Mouse (Mus musculus) gastrocnemius, adult 18-20 months (tissue): Measurements from ENCODE around the gene Pcf11. TPM values are rescaled to one million over a fixed set of nuclear protein-coding genes. Genes with fewer than 3 reads are reported as not detected.
A peak's percentile ranks its signal among the peaks of the same experiment; 100 is the strongest.

Source experiments
- DNase-seq: peaks from one replicate; pipeline ENCODE4 v3.0.0; 2021; ENCODE audit warnings: low spot score
- long read RNA-seq, 2 experiments: library from polyadenylated mRNA; stranded (forward); transcript quantifications; one replicate each; pipeline ENCODE4 v2.0.0; 2021
- total RNA-seq, 2 experiments: library from RNA; stranded (reverse); gene quantifications; 2 replicates each; pipeline ENCODE4 v1.2.3; 2021

Pcf11 gene
- 10 to 100 TPM; 18.3 to 22.0 TPM for total RNA-seq
- long read RNA-seq, experiment 1, full-length matches to known transcripts = 3 of 9 reads
- long read RNA-seq, experiment 1, partial matches to known transcripts = 3 of 9 reads
- long read RNA-seq, experiment 1, other reads (novel, unspliced or antisense) = 3 of 9 reads
- long read RNA-seq, experiment 2, full-length matches to known transcripts = 3 of 4 reads
- long read RNA-seq, experiment 2, partial matches to known transcripts = 0 of 4 reads
- long read RNA-seq, experiment 2, other reads (novel, unspliced or antisense) = 1 of 4 reads

DNA sequence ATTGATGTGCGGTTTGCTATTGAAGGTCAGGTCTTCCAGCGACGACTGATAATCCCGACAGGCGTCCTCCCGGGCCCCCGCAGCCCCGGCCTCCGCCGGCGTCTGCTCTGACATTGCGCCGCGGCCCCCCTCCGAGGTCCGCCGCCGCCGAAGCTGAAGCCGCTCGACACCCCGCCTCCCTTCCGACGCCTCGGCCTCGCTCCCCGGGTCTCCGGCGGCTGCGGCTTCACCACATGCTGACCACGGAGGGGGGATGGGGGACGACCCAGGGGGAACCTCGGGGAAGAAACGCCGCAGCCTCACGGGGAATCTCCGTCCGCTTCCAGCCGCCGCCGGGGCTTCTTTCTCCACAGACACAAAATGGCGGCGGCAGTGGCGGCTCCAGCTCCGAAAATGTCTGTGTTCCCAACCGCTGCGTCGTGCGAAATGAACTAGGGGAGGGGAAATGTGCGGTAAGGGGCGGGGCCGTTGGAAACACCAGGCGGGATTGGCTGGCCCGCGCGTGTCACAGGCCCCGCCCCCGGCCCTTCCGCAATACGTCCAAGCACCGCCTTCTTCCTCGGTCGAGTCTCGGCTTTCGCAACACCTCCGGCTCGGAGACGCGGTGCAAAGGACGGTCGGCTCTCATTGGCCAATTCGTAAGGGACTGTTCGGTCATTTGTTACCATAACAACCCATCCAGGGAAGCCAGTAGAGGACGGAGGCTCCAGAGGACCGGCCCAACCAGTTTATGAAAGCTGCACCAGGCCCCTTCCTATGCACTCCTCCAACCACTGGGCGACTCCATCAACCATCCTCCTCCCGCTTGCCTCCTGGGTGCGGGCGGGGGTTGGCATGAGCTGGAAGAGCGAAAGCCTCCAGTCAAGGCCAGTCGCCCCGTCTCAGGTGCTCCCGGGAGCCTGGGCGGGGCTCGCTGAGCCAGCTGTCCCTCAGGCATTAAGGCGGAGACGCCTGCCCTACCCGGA, at the start of gene Pcf11:
Pcf11 (minus strand) TSS at position 428 of the 965 bp plus-strand sequence.
- peak; percentile 97 for DNase-seq

GRCm38 (mm10) chr7:92715055-92715454, 45.3 kb upstream of the Pcf11 start:
- DNase-seq = no peak

- DNase-seq = no peak
Measured at GRCm38 (mm10) chr7:92711593-92711992, 41.9 kb upstream of the Pcf11 start.

DNA sequence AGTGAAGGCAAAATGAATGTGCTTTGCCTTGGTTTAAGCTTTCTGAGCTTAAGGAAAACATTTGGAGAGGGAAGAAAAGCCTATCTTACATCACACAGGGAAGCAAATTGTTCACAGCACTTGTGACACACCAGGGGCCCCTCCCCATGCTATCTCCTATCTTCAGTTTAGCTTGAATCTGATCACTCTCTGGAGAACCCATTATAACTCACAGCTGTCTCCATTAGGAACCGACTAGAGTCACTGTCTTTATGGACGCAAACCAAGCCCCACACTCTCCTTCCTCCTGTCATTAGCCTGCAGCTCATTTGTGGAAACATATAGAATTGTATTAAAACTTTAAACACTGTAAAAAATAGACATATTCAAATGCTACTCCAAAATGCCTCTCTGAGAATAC, 39.8 kb upstream of the Pcf11 start:
- DNase-seq = no peak

GRCm38 (mm10) chr7:92706711-92707110, 37.0 kb upstream of the Pcf11 start:
- DNase-seq = no peak

GRCm38 (mm10) chr7:92705534-92705933, 35.8 kb upstream of the Pcf11 start:
- DNase-seq = no peak

DNA sequence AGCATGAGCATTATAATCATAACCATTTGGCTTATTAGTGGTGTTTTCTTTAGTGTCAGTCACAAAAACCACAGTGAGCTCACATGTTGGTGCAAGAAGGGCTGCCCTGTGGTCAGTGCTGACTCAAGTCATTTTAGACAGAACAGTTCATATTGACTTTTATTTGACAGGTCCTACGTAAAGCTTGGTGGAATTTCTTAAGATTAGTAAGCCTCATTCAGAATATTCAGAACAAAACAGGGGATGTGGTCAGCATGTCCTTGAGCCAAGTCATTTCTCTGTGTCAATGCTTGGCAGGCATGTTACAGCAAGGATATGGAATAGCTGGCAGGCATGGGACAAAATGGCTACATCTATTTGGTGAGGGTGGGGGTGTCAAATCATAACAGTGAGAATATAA, 33.9 kb upstream of the Pcf11 start:
- no peak for DNase-seq

DNA sequence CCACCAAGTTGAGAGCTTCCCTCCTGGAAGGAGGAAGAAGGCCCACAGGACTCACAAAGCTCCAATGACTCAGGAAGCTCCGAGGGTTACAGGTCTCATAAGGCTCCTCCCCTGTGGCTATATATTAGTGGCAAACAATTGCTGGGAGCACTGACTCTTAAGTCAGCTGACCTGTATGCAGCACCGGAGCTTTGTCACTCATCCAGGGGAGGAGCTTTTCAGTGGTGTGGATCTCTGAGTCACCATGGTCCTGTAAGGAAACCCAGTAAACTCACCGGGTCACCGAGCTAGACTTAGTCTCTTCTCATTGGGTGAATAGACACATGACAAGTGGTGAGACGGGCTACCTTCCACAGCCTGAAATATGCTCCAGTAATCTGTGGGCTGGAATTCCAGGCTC, 29.0 kb upstream of the Pcf11 start:
- DNase-seq = no peak

GRCm38 (mm10) chr7:92696395-92696794, 26.7 kb upstream of the Pcf11 start:
- DNase-seq = no peak

GRCm38 (mm10) chr7:92689101-92689500, 19.4 kb upstream of the Pcf11 start:
- no peak for DNase-seq

DNA sequence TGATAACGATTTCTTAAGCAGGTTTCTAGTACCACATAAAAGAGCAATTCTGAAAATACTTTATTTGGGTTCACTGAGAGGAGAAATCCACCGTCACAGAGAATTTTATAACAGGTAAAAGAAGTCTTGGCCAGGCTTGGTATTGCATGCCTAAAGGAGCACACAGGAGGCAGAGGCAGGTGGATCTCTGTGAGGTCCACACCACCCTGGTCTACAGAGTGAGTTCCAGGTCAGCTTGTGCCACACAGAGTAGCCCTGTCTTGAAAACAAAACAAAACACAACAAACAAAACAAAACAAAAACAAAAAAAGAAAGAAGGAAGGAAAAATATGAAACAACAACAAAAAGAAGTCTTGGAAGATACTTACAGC, 18.6 kb upstream of the Pcf11 start:
- no peak for DNase-seq

DNA sequence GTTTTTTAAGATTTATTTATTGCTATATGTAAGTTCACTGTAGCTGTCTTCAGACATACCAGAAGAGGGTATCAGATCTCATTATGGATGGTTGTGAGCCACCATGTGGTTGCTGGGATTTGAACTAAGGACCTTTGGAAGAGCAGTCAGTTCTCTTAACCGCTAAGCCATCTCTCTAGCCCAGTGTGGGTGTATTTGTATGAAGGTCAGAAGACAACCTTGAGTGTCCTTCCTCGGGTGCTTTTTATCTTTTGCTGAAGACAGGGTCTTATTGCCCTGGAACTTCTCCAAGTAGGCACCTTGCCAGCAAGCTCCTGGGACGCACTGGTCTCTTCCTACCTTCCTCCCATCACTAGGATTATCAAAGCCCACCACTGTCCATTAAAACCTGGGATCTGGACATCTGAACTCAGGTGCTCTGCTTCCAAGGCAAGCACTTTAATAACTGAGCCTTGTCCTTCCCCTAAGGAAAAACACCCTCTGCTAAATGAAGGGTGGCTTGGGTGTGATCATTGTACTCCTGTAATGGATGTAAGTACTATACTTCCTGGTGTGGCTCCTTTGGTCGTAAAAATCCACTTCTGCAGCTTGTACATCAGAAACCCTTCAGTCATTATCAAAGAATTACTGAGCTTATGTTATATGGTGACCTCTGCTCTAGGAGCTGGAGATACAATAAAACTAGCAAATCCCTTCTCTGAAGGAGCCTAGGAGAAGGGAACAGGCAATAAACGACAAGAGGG, 18.0 kb upstream of the Pcf11 start:
- no peak for DNase-seq

DNA sequence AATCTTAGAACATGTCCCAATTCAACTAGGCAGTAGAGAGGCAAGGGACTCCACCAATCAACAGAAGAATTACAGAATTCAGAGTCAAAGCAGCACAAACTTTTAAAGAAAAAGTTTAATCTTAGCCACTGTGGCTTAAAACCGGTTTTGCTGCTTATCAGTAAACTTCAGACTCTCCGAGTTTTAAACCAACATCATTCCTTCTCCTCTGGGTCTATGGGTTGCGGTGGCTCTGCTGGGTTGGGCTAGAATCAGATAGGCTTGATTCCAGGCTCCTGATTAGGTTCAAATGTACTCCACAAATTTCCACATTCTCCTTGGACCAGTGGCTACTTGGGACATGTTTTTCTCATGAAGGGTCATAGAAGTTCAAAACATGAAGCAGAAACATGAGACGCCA, 7.6 kb upstream of the Pcf11 start:
- DNase-seq = no peak

- no peak for DNase-seq
Measured at GRCm38 (mm10) chr7:92675131-92675530, 5.4 kb upstream of the Pcf11 start.

DNA sequence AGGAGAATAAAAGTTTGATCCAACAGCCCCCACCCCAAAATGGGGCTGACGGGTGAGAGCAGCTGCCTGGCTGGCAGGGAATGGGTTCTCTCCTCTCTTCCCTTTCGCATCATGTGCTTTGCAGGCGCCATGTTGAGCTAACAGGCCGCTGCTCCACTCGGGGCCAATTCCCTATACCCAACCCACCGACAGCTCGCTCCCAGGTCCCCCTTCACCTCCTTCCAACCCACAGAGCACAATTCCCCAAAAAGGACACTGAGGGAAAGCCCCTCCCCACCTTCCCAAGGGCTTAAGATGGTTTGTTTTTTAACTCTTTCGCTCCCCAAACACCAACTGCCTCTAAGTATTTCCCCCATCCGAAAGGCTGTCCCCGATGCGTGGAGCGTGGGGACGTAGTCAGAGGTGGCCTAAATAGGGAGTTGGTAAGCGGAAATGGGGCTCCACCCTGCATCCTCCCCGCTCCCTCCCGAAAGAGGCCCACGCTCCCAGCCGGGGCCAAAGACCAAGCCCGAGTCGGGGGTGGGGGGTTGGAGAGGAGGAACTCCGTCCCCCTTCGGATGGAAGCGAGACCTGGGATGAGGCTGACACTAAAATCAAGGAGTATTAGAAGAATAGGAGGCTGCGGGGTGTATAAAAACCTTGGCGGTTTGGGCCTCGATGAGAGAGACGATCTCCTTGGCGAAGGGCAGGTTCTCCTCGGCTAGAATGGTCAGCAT, 785 bp downstream of the Pcf11 start:
- DNase-seq = peak; percentile 50

DNA sequence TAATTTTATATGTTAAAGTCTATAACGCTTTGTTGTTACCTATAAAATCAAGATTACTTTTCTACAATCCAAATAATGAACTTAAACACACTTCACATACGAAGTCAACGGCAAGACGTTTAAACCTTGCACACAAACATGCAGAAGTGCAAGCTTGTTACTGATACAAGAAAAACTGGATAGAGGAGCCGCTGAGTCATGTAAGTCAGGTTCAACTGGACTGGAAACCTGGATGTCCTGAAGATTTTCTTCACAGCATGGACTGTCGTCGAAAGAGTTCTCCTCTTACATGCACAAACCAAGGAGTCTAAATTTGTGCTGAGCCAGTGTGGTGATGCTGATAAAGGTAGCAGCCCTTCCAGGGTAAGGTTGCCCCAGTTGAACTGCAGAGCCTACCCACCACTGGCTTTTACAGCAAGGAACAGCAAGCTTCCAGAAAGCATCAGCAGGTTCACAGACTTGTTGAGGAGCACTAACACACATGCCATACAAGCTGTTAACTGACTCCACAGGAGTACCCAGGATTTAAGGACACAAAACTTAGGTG, 3.4 kb downstream of the Pcf11 start:
- peak; percentile 10 for DNase-seq

DNA sequence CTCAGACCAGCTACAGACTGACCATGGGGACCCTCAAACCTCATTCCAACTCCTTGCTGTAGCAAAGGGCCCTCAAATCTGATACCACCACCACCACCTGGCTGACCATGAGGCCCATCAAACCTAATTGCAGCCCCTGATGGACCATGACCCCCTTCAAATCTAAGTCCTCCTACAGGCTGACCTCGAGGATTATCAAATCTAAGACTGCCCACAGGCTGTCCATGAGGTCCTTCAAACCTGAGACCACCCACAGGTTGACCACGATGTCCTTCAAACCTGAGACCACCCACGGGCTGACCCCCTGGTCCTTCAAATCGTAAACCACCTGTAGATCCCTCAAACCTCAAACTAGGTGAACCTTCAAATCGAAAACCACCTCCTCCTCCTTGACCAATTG, 11.7 kb downstream of the Pcf11 start:
- no peak for DNase-seq

DNA sequence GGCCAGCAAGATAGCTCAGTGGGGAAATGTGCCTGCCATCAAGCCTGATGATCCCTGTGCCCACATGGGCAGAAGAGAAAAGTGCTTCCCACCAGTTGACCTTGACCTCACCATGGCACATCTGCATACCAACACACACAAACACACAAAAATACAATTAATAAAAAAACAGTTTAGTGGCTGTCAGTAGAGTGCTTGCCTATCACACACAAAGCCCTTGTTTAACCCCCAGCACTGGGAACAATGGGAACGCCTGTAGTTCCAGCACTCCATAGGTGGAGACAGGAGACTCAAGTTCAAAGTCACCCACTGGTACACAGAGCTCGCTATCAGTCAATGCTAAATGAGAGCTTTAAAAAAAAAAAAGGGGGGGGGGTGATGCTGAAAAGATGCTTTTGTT, 13.3 kb downstream of the Pcf11 start:
- DNase-seq = no peak

GRCm38 (mm10) chr7:92653329-92653728, 16.4 kb downstream of the Pcf11 start:
- DNase-seq = no peak

DNA sequence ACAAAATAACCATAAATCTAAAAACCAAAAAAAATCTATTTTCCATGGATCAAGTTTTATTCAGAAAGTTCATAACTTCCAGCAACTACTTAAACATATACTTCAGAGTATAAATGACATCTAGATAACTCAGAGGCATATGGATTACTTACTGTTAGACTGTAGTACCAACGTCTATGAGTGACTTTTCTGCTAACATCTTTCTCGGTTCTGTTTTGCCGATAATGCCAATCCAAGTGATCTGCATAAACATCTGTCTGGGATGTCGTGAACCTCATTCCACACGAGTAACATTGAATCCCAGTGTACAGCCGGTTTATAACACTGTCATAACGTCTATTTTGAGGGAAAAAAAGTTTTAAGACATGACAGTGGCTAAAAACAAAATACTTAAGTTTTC, 21.9 kb downstream of the Pcf11 start:
- no peak for DNase-seq

GRCm38 (mm10) chr7:92642358-92642757, 27.4 kb downstream of the Pcf11 start:
- no peak for DNase-seq
